Mouse (Mus musculus): ENCODE results near the gene Cept1. TPM values are rescaled to one million over a fixed set of nuclear protein-coding genes. Genes with fewer than 3 reads are reported as not detected.

Cept1 gene
- total RNA-seq, 1 experiment, result 46.2 TPM

DNA sequence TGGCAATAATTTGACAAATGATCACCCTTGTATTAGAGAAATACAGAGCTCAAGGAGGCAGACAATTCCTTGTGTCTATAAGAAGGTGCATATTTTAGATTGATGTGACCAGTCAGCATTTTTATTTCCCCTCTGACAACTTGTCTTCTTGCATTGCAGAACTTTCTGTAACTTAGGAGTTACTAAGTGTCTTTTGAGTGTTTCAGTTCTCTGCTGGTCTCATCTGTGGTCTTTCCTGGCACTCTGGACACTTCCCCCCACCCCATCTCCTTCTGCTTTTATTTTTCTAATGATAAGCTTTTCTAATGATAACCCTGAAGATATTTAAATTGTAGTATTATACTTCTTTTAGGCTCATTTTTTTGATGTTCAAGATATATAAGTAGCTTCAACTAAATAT lies 10.7 kb upstream of the Cept1 start:
- H3K27ac ChIP-seq (ENCODE audit: insufficient read depth, low read depth, low read length, poor library complexity, severe bottlenecking), result no peak overlapping the region
- no peaks in the 10 kb centered on the region for H3K9me3 ChIP-seq (ENCODE audit: control insufficient read depth, insufficient read depth, low read depth, low read length)
- no peak overlapping the region for H3K9ac ChIP-seq (ENCODE audit: insufficient read depth, low read depth, low read length, poor library complexity, severe bottlenecking)
- in situ Hi-C loops (cut with MboI; ENCODE audit: low sequenced_read_pairs in 2 of 2, unreplicated experiment in 2 of 2), result no loop called here
- DNase-seq (ENCODE audit: low read depth, low spot score), result no peak
- H3K4me3 ChIP-seq (ENCODE audit: insufficient read depth in 1 of 2, low read depth in 1 of 2, low read length in 2 of 2, poor library complexity in 1 of 2, severe bottlenecking in 1 of 2), result no peak overlapping the region
- peaks cover 0 to 2% of the 10 kb centered on the region in 2 experiments; a peak in 1 of 4 replicates for H3K4me1 ChIP-seq (ENCODE audit: control insufficient read depth in 2 of 2, insufficient read depth in 2 of 2, low read length in 2 of 2, poor library complexity in 1 of 2)
- TF ChIP-seq MAFK (IDR thresholded peaks at IDR 0.05; ENCODE audit: insufficient read depth, low read depth, low read length) (no peak), CHD2 (IDR thresholded peaks at IDR 0.05; ENCODE audit: low read depth, low read length) (no peak), ZNF384 (IDR thresholded peaks at IDR 0.05; ENCODE audit: low read depth, low read length) (no peak), HCFC1 (IDR thresholded peaks at IDR 0.05; ENCODE audit: borderline replicate concordance, insufficient read depth, low read length) (no peak), ZC3H11A (IDR thresholded peaks at IDR 0.05; ENCODE audit: borderline replicate concordance, low read depth, low read length) (no peak)
- H3K36me3 ChIP-seq (ENCODE audit: control insufficient read depth, insufficient read depth, low read length, poor library complexity, severe bottlenecking), result no peaks in the 10 kb centered on the region

DNA sequence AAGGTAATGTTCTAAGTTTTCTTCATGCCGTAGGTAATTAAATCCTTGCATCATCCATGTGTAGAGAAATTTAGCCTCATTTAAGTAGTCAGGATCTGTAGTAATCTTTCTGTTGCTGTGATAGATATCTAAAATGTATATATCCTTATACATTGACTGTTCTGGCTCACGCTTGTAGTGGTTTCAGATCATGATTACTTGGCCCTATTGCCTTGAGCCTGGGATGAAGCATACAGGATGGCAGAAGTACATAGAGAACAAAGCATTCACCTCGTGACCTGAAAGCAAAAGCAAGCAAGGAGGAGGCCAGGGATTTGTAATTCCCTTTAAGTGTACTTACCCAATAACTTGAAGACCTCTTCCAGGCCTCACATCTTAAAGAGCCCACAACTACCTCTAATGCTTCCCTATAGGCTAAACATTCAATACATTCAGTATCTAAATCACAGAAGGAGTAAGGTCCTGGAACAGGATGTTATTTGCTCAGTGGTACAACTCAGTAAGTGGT lies 8.2 kb upstream of the Cept1 start:
- TF ChIP-seq ZNF384 (IDR thresholded peaks at IDR 0.05; ENCODE audit: low read depth, low read length) (no peak), ZC3H11A (IDR thresholded peaks at IDR 0.05; ENCODE audit: borderline replicate concordance, low read depth, low read length) (no peak), MAFK (IDR thresholded peaks at IDR 0.05; ENCODE audit: insufficient read depth, low read depth, low read length) (no peak), HCFC1 (IDR thresholded peaks at IDR 0.05; ENCODE audit: borderline replicate concordance, insufficient read depth, low read length) (no peak), CHD2 (IDR thresholded peaks at IDR 0.05; ENCODE audit: low read depth, low read length) (no peak)
- H3K36me3 ChIP-seq (ENCODE audit: control insufficient read depth, insufficient read depth, low read length, poor library complexity, severe bottlenecking), result no peaks in the 10 kb centered on the region
- peaks cover 0 to 2% of the 10 kb centered on the region in 2 experiments; a peak in 1 of 4 replicates for H3K4me1 ChIP-seq (ENCODE audit: control insufficient read depth in 2 of 2, insufficient read depth in 2 of 2, low read length in 2 of 2, poor library complexity in 1 of 2)
- in situ Hi-C loops (cut with MboI; ENCODE audit: low sequenced_read_pairs in 2 of 2, unreplicated experiment in 2 of 2), result no loop called here
- H3K9me3 ChIP-seq (ENCODE audit: control insufficient read depth, insufficient read depth, low read depth, low read length), result no peaks in the 10 kb centered on the region
- H3K4me3 ChIP-seq (ENCODE audit: insufficient read depth in 1 of 2, low read depth in 1 of 2, low read length in 2 of 2, poor library complexity in 1 of 2, severe bottlenecking in 1 of 2), result no peak overlapping the region
- no peak overlapping the region for H3K9ac ChIP-seq (ENCODE audit: insufficient read depth, low read depth, low read length, poor library complexity, severe bottlenecking)
- H3K27ac ChIP-seq (ENCODE audit: insufficient read depth, low read depth, low read length, poor library complexity, severe bottlenecking), result no peak overlapping the region
- no peak for DNase-seq (ENCODE audit: low read depth, low spot score)

DNA sequence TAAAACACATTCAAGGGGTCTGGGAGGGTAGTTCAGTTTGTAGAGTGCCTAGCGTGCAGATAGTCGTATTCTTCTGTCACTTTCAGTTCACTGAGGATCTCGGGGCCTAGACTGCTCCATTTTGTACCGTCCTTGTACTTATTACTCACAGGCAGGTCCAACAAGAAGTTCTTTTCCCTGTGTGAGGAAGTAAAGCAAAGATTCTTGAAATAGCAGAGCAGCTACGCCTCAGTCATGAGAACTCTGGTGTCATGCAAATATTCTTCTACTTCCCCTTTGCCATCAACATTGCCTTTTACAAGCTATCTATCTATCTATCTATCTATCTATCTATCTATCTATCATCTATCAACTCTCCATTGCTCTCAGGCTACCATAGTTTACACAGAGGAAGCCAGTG lies 5.8 kb upstream of the Cept1 start:
- H3K27ac ChIP-seq (ENCODE audit: insufficient read depth, low read depth, low read length, poor library complexity, severe bottlenecking), result no peak overlapping the region
- H3K9me3 ChIP-seq (ENCODE audit: control insufficient read depth, insufficient read depth, low read depth, low read length), result no peaks in the 10 kb centered on the region
- DNase-seq (ENCODE audit: low read depth, low spot score), result no peak
- H3K4me1 ChIP-seq (ENCODE audit: control insufficient read depth in 2 of 2, insufficient read depth in 2 of 2, low read length in 2 of 2, poor library complexity in 1 of 2), result peaks cover 2% of the 10 kb centered on the region in 2 experiments; a peak in 2 of 4 replicates
- in situ Hi-C loops (cut with MboI; ENCODE audit: low sequenced_read_pairs in 2 of 2, unreplicated experiment in 2 of 2), result no loop called here
- H3K4me3 ChIP-seq (ENCODE audit: insufficient read depth in 1 of 2, low read depth in 1 of 2, low read length in 2 of 2, poor library complexity in 1 of 2, severe bottlenecking in 1 of 2), result no peak overlapping the region
- TF ChIP-seq MAFK (IDR thresholded peaks at IDR 0.05; ENCODE audit: insufficient read depth, low read depth, low read length) (no peak), ZNF384 (IDR thresholded peaks at IDR 0.05; ENCODE audit: low read depth, low read length) (no peak), ZC3H11A (IDR thresholded peaks at IDR 0.05; ENCODE audit: borderline replicate concordance, low read depth, low read length) (no peak), HCFC1 (IDR thresholded peaks at IDR 0.05; ENCODE audit: borderline replicate concordance, insufficient read depth, low read length) (no peak), CHD2 (IDR thresholded peaks at IDR 0.05; ENCODE audit: low read depth, low read length) (no peak)
- H3K9ac ChIP-seq (ENCODE audit: insufficient read depth, low read depth, low read length, poor library complexity, severe bottlenecking), result no peak overlapping the region
- H3K36me3 ChIP-seq (ENCODE audit: control insufficient read depth, insufficient read depth, low read length, poor library complexity, severe bottlenecking), result no peaks in the 10 kb centered on the region

GRCm38 (mm10) chr3:106548971-106549370 lies 1.4 kb upstream of the Cept1 start:
- no peak overlapping the region for H3K9ac ChIP-seq (ENCODE audit: insufficient read depth, low read depth, low read length, poor library complexity, severe bottlenecking)
- H3K9me3 ChIP-seq (ENCODE audit: control insufficient read depth, insufficient read depth, low read depth, low read length), result no peaks in the 10 kb centered on the region
- no peaks in the 10 kb centered on the region for H3K36me3 ChIP-seq (ENCODE audit: control insufficient read depth, insufficient read depth, low read length, poor library complexity, severe bottlenecking)
- in situ Hi-C loops (cut with MboI; ENCODE audit: low sequenced_read_pairs in 2 of 2, unreplicated experiment in 2 of 2), result no loop called here
- no peak overlapping the region for H3K27ac ChIP-seq (ENCODE audit: insufficient read depth, low read depth, low read length, poor library complexity, severe bottlenecking)
- peak overlapping the region in 1 of 2 experiments; percentile 90; a peak in 2 of 4 replicates for H3K4me3 ChIP-seq (ENCODE audit: insufficient read depth in 1 of 2, low read depth in 1 of 2, low read length in 2 of 2, poor library complexity in 1 of 2, severe bottlenecking in 1 of 2)
- no peak for DNase-seq (ENCODE audit: low read depth, low spot score)
- peaks cover 0 to 2% of the 10 kb centered on the region in 2 experiments; a peak in 1 of 4 replicates for H3K4me1 ChIP-seq (ENCODE audit: control insufficient read depth in 2 of 2, insufficient read depth in 2 of 2, low read length in 2 of 2, poor library complexity in 1 of 2)
- TF ChIP-seq CHD2 (IDR thresholded peaks at IDR 0.05; ENCODE audit: low read depth, low read length) (no peak), ZC3H11A (IDR thresholded peaks at IDR 0.05; ENCODE audit: borderline replicate concordance, low read depth, low read length) (no peak), HCFC1 (IDR thresholded peaks at IDR 0.05; ENCODE audit: borderline replicate concordance, insufficient read depth, low read length) (no peak), ZNF384 (IDR thresholded peaks at IDR 0.05; ENCODE audit: low read depth, low read length) (no peak), MAFK (IDR thresholded peaks at IDR 0.05; ENCODE audit: insufficient read depth, low read depth, low read length) (no peak)

All from ES-E14 (cell line).